Mouse (Mus musculus) adrenal gland, postnatal 10 days (tissue): ENCODE data around the gene Erc2. TPM values are rescaled to one million over a fixed set of nuclear protein-coding genes. Genes with fewer than 3 reads are reported as not detected.
A peak's percentile ranks its signal among the peaks of the same experiment; 100 is the strongest.
"Not testable (repeated sequence)": the region's sequence is repeated elsewhere in the genome, so short reads cannot be mapped to it uniquely, and the experiment has no call there.

ENCODE experiments used
- DNase-seq: peaks from one replicate; pipeline ENCODE4 v3.0.0; 2021; ENCODE audit warnings: mixed read lengths
- total RNA-seq, 2 experiments: library from RNA; stranded (reverse); gene quantifications; 2 replicates each; pipeline ENCODE4 v1.2.3; 2021

Erc2 gene
- total RNA-seq, 2 experiments from 2014 or later, result 5.0 to 9.3 TPM

- no peak for DNase-seq
Measured at GRCm38 (mm10) chr14:27835351-27835750, 213.1 kb downstream of the Erc2 start.

DNA sequence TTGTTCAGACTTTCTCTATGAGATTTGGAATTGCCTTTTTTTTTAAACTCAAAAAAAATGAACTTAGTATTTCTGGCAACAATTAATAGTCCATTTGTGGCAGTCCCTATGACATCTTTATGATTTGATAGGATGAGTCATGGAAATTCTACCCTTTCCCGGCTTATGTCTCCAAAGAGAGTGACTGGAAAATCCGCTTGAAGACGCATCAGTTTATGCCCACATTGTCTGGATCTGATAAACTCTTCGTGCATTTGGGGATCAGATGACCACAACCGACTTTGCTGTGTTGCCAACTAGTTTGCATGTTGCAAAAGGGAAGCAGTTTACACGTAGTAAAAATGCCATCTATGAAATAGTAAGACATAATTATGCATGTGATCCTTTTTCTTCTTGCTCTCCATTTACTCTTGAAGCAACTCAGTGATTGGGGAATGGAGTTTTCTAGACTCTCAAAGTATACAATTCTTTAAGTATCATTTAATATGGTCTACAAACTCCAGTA lies 215.4 kb downstream of the Erc2 start:
- DNase-seq, result no peak

GRCm38 (mm10) chr14:27840120-27840519 lies 217.9 kb downstream of the Erc2 start:
- no peak for DNase-seq

DNA sequence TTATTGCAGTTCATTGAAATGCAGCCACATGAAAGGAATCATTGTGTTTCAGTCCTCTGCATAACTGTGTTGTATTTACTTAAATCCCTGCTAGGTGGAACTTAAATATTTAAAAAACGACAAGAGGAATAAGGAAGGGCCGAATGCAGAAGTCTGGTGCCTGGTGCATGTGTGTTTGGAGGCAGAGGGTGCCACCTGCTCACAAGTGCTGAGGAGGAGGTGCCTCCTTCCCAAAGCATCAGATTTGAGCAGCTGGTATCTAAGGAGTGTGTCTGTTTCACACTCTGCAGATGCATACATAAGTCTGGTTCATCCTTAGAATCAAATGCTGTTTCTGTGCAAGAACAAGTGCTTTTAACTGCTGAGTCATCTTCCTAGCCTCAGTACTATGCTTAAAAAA lies 224.6 kb downstream of the Erc2 start:
- no peak for DNase-seq

GRCm38 (mm10) chr14:27847291-27847690 lies 225.1 kb downstream of the Erc2 start:
- DNase-seq, result peak; percentile 4

- no peak for DNase-seq
Measured at GRCm38 (mm10) chr14:27851231-27851630, 229.0 kb downstream of the Erc2 start.

- DNase-seq, result no peak
Measured at GRCm38 (mm10) chr14:27852606-27853005, 230.4 kb downstream of the Erc2 start.

GRCm38 (mm10) chr14:27860371-27861046 lies 238.3 kb downstream of the Erc2 start:
- no peak for DNase-seq

GRCm38 (mm10) chr14:27862299-27862698 lies 240.1 kb downstream of the Erc2 start:
- no peak for DNase-seq

DNA sequence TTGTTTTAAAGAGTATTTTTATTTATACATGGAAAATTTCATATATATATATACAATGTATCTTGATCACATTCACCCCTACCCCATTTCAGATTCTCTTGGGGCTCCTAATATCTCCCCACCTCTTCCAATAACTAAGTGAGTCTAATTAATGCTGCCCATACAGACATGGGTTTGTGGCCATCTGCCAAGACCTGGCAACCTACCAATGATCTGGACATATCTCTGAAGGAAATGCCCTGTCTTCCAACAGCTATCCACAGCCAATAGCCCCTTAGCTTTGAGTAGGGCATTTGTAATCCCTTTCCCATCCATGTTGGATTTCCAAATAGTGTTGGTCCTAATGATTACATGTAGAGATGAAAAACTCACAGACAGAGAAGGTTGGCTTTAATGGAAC lies 245.2 kb downstream of the Erc2 start:
- peak; percentile 6 for DNase-seq

DNA sequence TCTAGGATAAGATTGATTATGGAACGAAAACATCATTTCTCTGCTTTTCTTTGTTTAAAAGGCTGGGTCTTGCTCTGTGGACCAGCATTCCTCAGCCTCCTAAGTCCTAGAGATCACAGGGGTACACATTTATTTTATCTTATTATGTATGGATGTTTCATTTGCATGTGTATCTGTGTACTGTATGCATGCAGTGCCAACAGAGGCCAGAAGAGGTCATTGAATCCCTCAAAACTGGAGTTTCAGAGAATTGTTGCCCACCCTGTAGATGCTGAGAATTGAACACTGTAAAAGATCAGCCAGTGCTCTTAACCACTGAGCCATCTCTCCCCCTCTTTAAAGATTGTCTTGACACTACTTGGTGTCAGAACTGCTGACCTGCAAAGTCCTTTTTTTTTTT lies 251.4 kb downstream of the Erc2 start:
- no peak for DNase-seq

GRCm38 (mm10) chr14:27875991-27876411 lies 253.8 kb downstream of the Erc2 start:
- no peak for DNase-seq

DNA sequence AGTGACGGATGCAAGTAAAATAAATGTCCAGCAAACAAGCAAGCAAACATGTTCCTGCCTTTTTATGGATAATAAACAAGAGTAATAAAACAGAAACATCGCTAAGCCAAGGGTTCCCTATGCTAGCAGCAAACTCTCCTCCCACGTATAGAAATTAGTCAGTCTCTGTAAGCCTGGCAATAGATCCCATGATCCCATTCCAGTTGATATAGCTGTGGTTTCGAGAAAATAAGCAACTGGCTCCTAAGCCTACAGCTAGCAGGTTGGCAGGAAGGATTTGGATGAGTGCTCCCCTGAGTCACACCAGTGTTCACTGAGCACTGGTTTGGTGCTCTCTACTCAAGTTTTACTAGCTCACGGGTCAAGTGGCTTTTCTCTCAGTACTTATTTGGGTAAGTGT lies 259.7 kb downstream of the Erc2 start:
- no peak for DNase-seq

DNA sequence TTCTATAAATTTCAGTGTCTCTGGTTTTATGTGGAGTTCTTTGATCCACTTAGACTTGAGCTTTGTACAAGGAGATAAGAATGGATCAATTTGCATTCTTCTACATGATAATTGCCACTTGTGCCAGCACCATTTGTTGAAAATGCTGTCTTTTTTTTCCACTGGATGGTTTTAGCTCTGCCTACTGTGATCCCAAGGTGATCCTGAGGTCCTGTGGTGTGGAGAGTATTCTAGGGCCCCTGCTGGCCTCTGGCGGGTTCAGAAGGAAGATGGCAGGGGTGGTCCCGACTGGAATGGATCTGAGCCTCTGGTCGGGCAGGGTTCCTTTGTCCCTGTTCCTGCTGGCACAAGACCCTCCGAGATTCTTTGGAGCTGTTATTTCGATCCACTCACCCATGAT lies 264.1 kb downstream of the Erc2 start:
- not testable (repeated sequence) for DNase-seq

DNA sequence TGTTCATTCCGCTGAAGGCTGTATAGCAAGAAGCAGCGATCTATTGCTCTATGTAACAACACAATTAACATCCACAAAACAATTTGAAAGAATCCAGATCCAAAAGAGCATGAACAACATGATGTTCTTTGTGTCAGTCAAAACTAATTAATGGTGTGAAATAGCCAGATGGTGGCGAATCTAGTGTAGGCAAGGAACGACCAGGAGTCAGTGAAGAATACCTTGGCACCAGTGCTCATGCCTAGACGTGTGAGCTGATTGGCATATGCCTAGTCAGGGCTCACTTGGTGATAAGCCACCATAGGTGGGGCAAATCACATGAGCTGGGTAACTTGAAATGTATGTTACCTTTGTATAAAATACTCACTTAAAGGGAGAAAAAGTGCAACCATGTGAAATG lies 265.3 kb downstream of the Erc2 start:
- DNase-seq, result no peak

DNA sequence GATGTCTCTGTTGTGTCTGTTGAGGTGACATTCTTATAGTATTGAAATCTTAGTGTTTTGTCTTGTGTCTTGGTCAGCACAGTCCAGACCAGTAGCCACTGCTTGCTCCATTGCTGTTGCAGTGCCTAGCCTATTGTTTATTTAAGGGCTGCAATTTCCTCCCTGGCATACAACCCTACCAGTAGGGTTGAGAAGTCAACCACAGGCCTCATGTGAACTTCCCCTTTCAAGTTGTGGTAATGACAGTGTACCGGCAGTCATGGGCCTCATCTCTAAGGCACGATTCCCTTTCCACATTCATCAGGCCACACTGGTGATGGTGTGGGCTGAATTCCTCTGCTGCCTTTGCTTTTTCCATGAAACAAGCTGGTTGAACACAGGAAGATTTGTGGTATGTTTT lies 267.4 kb downstream of the Erc2 start:
- no peak for DNase-seq

- DNase-seq, result no peak
Measured at GRCm38 (mm10) chr14:27892416-27892815, 270.2 kb downstream of the Erc2 start.

DNA sequence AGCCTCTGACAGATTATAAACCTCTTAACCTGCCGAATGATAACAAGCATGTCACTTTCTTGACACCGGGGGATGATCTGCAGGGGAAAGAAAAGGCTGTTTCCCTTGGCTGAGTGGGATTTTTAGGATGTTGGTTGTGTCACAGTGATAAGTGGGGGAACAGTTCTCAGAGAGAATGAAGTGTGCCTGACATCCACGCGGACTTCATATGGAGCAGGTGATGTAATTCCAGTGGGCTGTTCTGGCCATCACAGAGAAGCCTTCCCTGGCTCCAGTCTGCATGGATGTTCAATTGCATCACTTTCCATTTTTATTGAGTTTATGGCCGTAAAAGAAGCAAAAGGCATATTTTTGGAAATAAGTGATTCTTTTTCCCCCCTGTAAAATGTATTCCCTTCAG lies 279.5 kb downstream of the Erc2 start:
- no peak for DNase-seq

GRCm38 (mm10) chr14:27921656-27922373 lies 299.6 kb downstream of the Erc2 start:
- DNase-seq, result no peak

GRCm38 (mm10) chr14:27927369-27927768 lies 305.1 kb downstream of the Erc2 start:
- no peak for DNase-seq

- no peak for DNase-seq
Measured at GRCm38 (mm10) chr14:27933533-27933932, 311.3 kb downstream of the Erc2 start.

DNA sequence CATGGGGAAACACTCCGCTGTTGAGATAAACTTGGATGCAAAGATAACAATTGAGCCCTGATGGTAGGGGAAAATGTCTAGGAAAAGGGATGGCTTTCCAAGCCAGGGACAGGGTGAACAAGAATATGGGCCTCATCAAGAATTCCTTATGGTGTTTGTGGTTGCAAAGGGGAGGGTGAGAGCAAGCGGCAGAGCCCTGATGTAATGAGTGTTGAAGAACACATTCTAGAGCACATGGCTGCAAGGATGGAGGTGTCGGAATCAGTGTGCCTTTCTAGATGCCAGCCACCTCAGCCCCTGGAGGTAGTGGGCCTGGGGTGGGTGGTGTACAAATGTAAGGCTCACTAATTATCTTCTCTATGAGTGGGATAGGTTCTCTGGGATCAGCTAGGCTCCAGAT lies 313.5 kb downstream of the Erc2 start:
- no peak for DNase-seq

DNA sequence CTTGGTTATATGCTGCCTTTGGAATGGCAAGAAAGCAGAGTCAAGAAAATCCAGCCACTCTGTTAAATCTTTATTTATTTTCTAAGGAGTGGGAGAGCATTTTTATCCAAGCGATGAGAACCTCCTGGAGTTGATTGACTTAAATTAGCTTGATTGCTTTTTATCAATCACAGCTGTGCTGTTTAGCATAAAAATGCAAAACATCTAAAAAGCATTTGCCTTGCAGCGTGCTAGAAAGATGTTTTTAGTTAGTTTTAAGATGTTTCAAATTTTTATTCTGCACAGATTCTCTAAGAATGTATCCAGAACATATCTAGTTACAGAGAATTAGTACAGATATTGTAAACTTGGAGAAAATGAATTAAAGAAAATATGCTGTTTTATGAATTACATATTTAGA lies 315.7 kb downstream of the Erc2 start:
- DNase-seq, result no peak

DNA sequence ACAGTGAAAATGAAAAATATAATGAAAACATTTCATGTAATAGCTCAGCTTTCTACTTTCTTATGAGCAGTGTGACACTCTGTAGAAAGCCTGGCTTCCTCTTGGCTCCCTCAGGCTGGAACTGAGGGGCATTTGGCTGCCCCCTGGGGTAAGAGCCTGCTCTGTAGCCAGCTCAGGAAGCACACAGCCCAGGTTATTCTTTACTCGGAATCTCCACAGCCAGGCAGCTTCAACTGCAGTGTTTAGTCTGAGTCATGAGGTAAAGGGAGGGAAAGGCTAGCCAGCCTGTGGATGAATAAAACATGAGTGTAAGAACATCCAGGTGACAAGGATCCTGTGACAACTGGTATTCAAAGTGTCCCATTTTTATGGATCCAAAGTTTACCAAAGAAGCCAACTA lies 323.0 kb downstream of the Erc2 start:
- no peak for DNase-seq
